Mouse (Mus musculus) lung, postnatal 14 days (tissue): ENCODE data around the gene Sprn.

Experiments used
- DNase-seq: peaks from one replicate; pipeline ENCODE4 v3.0.0; 2021

Gene Sprn

DNA sequence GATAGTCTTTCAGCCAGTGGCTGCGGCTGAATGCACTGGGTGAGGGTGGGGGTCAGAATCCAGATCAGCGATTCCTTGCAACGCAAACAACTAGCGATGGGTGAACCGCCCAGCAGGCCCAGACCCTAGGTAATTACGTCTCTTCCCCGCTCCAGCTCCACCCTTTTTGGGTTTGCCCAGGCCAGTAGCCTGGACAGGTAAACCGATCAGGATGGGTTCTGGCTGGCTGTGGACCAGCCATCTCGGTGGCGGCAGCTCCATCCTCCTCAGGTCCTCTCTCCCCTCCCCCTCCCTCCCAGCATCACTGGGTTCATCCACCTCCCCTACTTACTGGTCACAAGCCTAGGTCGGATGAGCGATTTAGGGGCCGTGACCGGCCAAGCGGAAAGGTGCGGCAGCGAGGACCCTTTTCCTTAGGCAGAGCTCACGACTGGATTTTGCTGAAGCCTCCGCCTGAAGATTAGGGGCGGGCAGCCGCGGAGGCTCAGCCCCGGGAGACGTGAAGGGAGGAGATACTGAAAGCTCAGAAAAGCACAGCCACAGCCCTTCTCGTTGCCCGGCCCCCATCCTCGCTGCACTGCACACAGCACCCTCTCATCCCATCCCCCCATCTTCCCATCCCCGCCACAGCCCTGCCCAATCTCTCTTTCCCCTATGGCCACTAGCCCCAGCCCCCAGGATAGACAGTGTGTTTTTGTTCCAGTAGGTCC lies at the start of gene Sprn:
Gene Sprn (minus strand): TSS at position 660 of the 710 bp plus-strand sequence.
- DNase-seq = no peak

DNA sequence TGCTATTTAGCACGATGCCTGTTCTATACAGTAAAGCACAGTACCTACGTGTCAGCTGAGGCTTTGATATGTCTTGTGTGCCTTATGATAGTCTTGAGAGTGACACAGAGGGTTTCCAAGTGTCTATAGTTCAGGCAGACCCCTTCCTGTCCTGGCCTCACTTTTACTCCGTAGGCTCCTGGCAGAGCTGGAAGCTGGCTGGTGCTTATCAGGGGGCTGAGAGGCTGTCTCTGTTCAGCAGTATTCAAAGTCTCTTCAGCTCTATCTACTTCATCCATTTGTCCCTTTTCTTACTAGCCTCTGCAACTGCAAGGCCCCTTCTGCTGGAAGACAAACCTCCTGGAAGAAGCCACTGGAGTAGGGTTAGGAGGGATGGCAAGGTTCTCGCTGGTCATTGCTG lies 46.4 kb upstream of the Sprn start:
- no peak for DNase-seq

DNA sequence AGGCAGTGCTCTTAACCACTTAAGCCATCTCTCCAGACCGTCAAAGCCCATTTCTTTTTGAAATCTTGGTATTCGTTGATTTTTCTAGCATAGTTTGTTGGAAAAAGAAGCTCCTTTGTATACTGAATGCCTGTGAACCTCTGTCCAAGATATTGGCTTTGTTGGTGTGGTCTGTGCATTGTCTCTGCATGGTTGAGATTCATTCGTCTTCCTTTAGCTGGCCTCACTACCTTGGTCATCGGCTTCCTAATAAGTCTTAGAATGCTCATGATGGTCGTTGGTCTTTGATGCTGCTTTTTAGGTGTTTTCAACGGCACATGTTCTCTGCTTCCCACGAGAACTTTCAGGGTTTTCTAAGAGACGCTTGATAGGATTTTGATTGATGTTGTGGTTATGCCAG lies 41.3 kb upstream of the Sprn start:
- DNase-seq = no peak

DNA sequence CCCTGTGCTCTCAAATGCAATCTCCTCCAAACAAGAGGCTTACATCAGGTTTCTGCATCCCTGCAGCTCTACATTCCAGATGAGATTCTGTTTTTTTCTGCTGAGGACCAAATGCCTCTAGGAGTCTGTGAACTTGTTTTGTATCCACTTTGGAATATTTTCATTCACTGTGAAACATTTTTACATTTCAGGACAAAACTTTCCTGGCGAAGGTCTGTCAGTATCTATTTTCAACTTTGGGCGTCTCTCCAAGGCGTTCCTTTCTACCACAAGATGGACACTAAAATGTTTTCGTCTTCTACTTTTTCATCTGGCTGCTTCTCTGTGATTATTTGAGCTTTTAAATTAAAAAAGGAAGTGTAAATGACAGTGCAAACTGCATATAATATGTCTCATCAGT lies 39.4 kb upstream of the Sprn start:
- no peak for DNase-seq

DNA sequence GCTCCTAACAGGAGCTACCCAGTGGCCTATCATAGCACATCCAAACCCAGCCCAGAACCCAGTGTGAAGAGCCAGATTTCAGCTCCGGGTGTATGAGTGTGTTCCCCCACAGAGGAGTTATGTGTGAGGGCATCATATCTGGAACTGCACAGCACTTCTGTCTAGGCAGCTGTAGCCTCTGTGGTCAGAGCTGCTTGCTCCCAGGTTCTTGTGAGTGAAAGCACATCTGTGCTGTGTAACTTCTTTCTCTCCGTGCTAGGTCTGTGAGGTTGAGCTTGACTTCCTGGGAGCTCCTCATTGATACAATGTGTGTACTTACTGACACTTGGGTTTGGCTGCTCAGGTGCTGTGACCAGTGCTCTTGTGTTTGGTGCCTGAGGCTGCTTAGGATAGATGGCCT lies 38.2 kb upstream of the Sprn start:
- no peak for DNase-seq

DNA sequence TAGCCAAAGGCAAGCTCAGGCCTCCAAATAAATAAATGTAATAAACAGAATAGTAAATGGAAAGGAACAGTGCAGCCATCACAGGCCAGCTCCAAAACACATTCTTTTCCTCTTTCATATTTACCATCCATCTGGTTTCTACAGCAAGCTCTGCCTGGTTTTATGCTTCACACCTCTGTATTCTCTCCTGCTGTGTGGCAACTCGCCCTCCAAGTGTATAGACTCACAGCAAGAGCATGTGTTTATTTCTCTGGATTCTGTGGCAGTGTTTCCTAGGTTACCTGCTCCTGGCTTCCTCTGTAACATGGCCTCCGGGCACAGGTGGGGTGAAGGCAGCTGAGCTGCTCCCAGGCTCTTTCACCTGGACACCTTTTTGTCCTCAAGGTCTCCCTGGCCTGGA lies 37.8 kb upstream of the Sprn start:
- DNase-seq = no peak

DNA sequence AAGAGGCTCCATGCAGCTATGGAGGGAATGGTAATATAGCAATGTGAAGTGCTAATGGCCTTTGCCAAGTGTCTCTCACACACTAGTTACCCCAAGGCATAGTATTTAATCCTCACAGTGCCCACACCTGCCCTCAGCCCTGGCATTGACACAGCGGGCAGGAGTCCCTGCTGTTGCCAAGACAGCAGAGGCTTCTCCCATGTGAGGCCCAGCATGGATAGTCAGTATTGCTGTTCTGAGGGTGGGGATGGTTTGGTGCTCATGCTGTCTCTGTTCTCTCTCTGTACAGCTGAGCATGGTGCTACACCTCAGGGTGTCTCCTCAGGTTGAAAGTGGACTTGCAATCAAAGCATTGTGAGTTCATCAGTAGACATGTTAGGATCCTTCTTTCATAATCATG lies 35.8 kb upstream of the Sprn start:
- no peak for DNase-seq

- no peak for DNase-seq
Measured at GRCm38 (mm10) chr7:140188391-140189328, 34.0 kb upstream of the Sprn start.

DNA sequence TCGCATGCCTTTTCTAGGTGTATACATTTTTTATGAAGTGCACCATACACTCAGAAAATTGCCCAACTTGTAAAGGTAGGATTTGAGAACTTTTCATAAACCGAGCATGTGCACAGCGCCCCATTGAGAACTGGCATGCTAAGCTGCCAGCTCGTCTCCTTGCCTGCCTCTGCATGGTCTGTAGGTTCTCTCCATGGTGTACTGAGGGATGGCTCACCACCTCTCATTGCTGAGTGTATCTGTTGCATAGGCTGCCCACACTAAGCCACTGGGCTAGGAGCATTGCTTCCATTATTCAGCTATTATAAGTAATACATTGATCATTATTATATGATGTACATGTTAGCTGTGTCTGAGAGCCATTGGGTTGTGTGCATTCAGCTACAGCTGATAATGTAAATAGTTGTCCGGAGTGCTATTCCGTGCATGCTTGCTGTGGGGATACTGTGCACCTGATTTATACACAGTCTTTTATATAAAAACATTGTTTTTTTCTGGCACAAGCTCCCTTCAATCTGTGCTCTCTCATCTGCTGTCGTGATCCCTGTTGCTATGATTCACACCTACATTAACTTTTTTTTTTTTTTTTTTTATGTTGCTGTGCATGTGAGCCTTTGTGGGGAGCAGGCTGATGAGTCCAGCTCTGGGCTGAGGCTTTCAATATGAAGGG lies 33.2 kb upstream of the Sprn start:
- no peak for DNase-seq

GRCm38 (mm10) chr7:140186646-140187620 lies 32.3 kb upstream of the Sprn start:
- DNase-seq = no peak

GRCm38 (mm10) chr7:140184206-140184605 lies 29.5 kb upstream of the Sprn start:
- DNase-seq = no peak

GRCm38 (mm10) chr7:140180692-140181091 lies 26.0 kb upstream of the Sprn start:
- DNase-seq = no peak

- DNase-seq = no peak
Measured at GRCm38 (mm10) chr7:140179176-140179575, 24.5 kb upstream of the Sprn start.

- no peak for DNase-seq
Measured at GRCm38 (mm10) chr7:140172936-140173335, 18.3 kb upstream of the Sprn start, which contains the start of gene Olfr523. Olfr523 (plus strand) TSS chr7:140173217.

GRCm38 (mm10) chr7:140170863-140171262 lies 16.2 kb upstream of the Sprn start:
- no peak for DNase-seq

DNA sequence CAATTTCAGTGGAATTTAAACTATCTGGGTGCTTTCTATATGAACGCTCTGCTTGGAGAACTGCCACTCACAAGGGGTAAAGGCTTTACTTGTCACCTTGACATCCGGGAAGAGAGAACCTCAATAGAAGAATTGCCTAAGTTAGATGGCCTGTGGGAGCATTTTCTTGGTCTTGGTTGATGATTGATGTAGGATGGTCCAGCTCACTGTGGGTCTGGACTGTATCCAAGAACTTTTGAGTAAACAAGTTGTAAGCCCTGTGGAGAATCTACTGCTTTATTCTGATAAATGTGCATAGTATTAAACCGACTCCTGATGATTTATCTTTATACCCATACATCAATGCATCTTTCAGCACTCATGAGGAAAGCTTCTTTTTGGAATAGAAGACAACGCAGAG lies 14.7 kb upstream of the Sprn start:
- DNase-seq = no peak

GRCm38 (mm10) chr7:140167950-140168349 lies 13.3 kb upstream of the Sprn start:
- DNase-seq = no peak

GRCm38 (mm10) chr7:140164664-140165063 lies 10.0 kb upstream of the Sprn start, which contains the start of gene Olfr522:
Olfr522 (minus strand) TSS chr7:140164764.
- no peak for DNase-seq

GRCm38 (mm10) chr7:140160363-140160762 lies 5.7 kb upstream of the Sprn start:
- DNase-seq = no peak

DNA sequence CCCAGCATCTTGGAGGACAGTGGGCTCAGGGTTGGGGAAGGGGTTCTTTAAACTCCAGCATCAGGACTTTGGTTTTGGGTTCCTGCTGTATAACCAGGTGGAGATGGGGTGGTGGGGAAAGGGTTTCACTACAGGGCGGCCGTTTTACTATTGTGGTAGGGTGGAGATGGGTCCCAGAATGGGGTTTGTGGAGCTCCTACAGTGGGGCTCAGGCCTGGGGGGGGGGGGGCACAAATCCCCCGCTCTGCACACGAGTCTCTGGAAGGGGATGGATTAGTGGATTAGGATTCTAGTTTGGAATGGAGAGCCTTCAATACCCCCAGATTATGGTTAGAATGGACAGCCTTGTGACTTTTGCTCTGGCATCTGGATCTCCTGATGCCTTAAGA lies 854 bp downstream of the Sprn start:
- no peak for DNase-seq

- DNase-seq = peak; percentile 16
Measured at GRCm38 (mm10) chr7:140153383-140153782, 1.3 kb downstream of the Sprn start.

GRCm38 (mm10) chr7:140144550-140144949 lies 10.1 kb downstream of the Sprn start:
- DNase-seq = no peak
